Mouse (Mus musculus) ES-E14 (cell line): Measurements from ENCODE around the gene Slc26a6.

Source experiments
- CHD2 ChIP-seq: IDR thresholded peaks from 2 replicates; pipeline ENCODE4 v1.6.1; 2014; ENCODE audit warnings: mild to moderate bottlenecking, low read depth, low read length, inconsistent platforms
- HCFC1 ChIP-seq: IDR thresholded peaks from 2 replicates; pipeline ENCODE4 v1.6.1; 2012; ENCODE audit warnings: low read length, inconsistent platforms, borderline replicate concordance; ENCODE audit not compliant: insufficient read depth
- MAFK ChIP-seq: IDR thresholded peaks from 2 replicates; pipeline ENCODE4 v1.6.1; 2014; ENCODE audit warnings: mild to moderate bottlenecking, low read depth, low read length, inconsistent platforms; ENCODE audit not compliant: insufficient read depth
- ZNF384 ChIP-seq: IDR thresholded peaks from 2 replicates; pipeline ENCODE4 v1.6.1; 2012; ENCODE audit warnings: low read depth, low read length, inconsistent platforms

DNA sequence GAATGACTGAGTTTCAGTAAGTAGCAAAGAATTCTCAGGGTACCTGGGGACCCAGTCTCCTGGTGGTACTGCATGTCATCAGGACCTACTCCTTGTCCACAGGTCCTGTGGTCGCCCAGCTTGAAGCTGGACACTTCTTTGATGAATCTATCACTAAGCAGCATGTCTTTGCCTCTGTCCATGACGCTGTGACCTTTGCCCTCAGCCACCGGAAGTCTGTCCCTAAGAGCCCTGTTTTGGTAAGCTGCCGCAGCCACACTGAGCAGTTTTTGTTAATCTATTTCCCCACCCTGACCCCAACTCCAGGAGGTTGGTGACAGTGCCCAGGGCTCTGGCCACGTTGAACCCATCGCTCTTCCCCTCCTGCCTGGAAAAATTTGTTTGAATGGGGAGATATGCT, 59.2 kb downstream of the Slc26a6 start:
- no peak for TF ChIP-seq MAFK
- TF ChIP-seq ZNF384, result no peak
- no peak for TF ChIP-seq HCFC1
- no peak for TF ChIP-seq CHD2
